Mouse (Mus musculus) MEL (cell line): ENCODE results near the gene Rps6kc1. TPM values are rescaled to one million over a fixed set of nuclear protein-coding genes. Genes with fewer than 3 reads are reported as not detected.

Experiments
- DNase-seq: peaks from one replicate; pipeline ENCODE4 v3.0.0; 2011; ENCODE audit warnings: low read depth, low spot score
- H3K27ac ChIP-seq: 2 replicates; pipeline ENCODE4 v1.5.1; 2012; ENCODE audit warnings: low read depth, mild to moderate bottlenecking, control low read depth, low read length, moderate library complexity; ENCODE audit not compliant: control insufficient read depth
- H3K27me3 ChIP-seq, 2 experiments: fragments of 150-350 bp in 1 of 2; sonication (generic) in 1 of 2; 2 replicates each; pipeline ENCODE4 v1.6.1; 2012; ENCODE audit warnings: low read length in 2 of 2, mild to moderate bottlenecking in 2 of 2, improper control_type of control experiment in 1 of 2, moderate library complexity in 1 of 2; ENCODE audit not compliant: insufficient read depth in 2 of 2, control insufficient read depth in 1 of 2
- H3K36me3 ChIP-seq, 2 experiments: 2 replicates each; pipeline ENCODE4 v1.6.1; 2012 to 2014; ENCODE audit warnings: low read length in 2 of 2, improper control_type of control experiment in 1 of 2, inconsistent platforms in 1 of 2, mild to moderate bottlenecking in 1 of 2; ENCODE audit not compliant: insufficient read depth in 2 of 2, control insufficient read depth in 1 of 2
- H3K4me1 ChIP-seq, 2 experiments: fragments of 150-350 bp in 1 of 2; sonication (generic) in 1 of 2; 2 replicates each; pipeline ENCODE4 v1.6.1; 2012; ENCODE audit warnings: low read length in 2 of 2, improper control_type of control experiment in 1 of 2, mild to moderate bottlenecking in 1 of 2; ENCODE audit not compliant: insufficient read depth in 2 of 2, control insufficient read depth in 1 of 2
- H3K4me3 ChIP-seq, 2 experiments: fragments of 150-350 bp in 1 of 2; sonication (generic) in 1 of 2; 2 replicates each; pipeline ENCODE4 v1.5.1; 2012; ENCODE audit warnings: low read depth in 2 of 2, low read length in 2 of 2, mild to moderate bottlenecking in 2 of 2, moderate library complexity in 2 of 2, control low read depth in 1 of 2, improper control_type of control experiment in 1 of 2; ENCODE audit not compliant: control insufficient read depth in 1 of 2, insufficient read depth in 1 of 2
- H3K79me2 ChIP-seq: 2 replicates; pipeline ENCODE4 v1.6.1; 2012; ENCODE audit warnings: mild to moderate bottlenecking, low read length, moderate library complexity; ENCODE audit not compliant: control insufficient read depth, poor library complexity, insufficient read depth
- H3K9ac ChIP-seq: 2 replicates; pipeline ENCODE4 v1.6.1; 2012; ENCODE audit warnings: low read depth, mild to moderate bottlenecking, control low read depth, low read length, moderate library complexity; ENCODE audit not compliant: control insufficient read depth, poor library complexity, severe bottlenecking
- H3K9me3 ChIP-seq: fragments of 150-350 bp; sonication (generic); replicated peaks from 2 replicates; pipeline ENCODE4 v1.6.1; 2012; ENCODE audit warnings: mild to moderate bottlenecking, low read length, improper control_type of control experiment, moderate library complexity; ENCODE audit not compliant: insufficient read depth
- BHLHE40 ChIP-seq: IDR thresholded peaks from 2 replicates; pipeline ENCODE4 v1.6.1; 2012; ENCODE audit warnings: low read depth, mild to moderate bottlenecking, inconsistent platforms, low read length, improper control_type of control experiment, borderline replicate concordance
- CHD2 ChIP-seq: IDR thresholded peaks from 2 replicates; pipeline ENCODE4 v1.6.1; 2011; ENCODE audit warnings: low read length, improper control_type of control experiment
- CTCF ChIP-seq, 3 experiments: IDR thresholded peaks in 2 of 3; conservative IDR thresholded peaks in 1 of 3; 2 replicates each; pipeline ENCODE4 v1.5.1; 2011 to 2012; ENCODE audit warnings: low read length in 3 of 3, low read depth in 2 of 3, mild to moderate bottlenecking in 2 of 3, improper control_type of control experiment in 1 of 3, inconsistent platforms in 1 of 3, mixed read lengths in 1 of 3, moderate library complexity in 1 of 3; ENCODE audit not compliant: control insufficient read depth in 1 of 3, insufficient read depth in 1 of 3, poor library complexity in 1 of 3, severe bottlenecking in 1 of 3
- E2F4 ChIP-seq: IDR thresholded peaks from 2 replicates; pipeline ENCODE4 v1.6.1; 2011; ENCODE audit warnings: low read depth, low read length, improper control_type of control experiment, borderline replicate concordance
- EP300 ChIP-seq, 2 experiments: IDR thresholded peaks; 2 replicates each; pipeline ENCODE4 v1.6.1; 2011; ENCODE audit warnings: improper control_type of control experiment in 2 of 2, low read length in 2 of 2, low read depth in 1 of 2, mild to moderate bottlenecking in 1 of 2
- ETS1 ChIP-seq: IDR thresholded peaks from 2 replicates; pipeline ENCODE4 v1.6.1; 2012; ENCODE audit warnings: low read depth, mild to moderate bottlenecking, inconsistent platforms, low read length, improper control_type of control experiment, moderate library complexity
- GABPA ChIP-seq: IDR thresholded peaks from 2 replicates; pipeline ENCODE4 v1.6.1; 2012; ENCODE audit warnings: low read depth, mild to moderate bottlenecking, inconsistent platforms, low read length, improper control_type of control experiment, moderate library complexity
- HCFC1 ChIP-seq: IDR thresholded peaks from 2 replicates; pipeline ENCODE4 v1.6.1; 2012; ENCODE audit warnings: low read depth, mild to moderate bottlenecking, inconsistent platforms, low read length, improper control_type of control experiment, moderate library complexity
- MAFK ChIP-seq: IDR thresholded peaks from 2 replicates; pipeline ENCODE4 v1.6.1; 2011; ENCODE audit warnings: low read depth, mild to moderate bottlenecking, low read length, improper control_type of control experiment, borderline replicate concordance
- MAZ ChIP-seq: IDR thresholded peaks from 2 replicates; pipeline ENCODE4 v1.6.1; 2012; ENCODE audit warnings: low read depth, mild to moderate bottlenecking, inconsistent platforms, low read length, improper control_type of control experiment
- MEF2A ChIP-seq: IDR thresholded peaks from 2 replicates; pipeline ENCODE4 v1.6.1; 2014; ENCODE audit warnings: low read depth, mild to moderate bottlenecking, inconsistent platforms, low read length, improper control_type of control experiment; ENCODE audit not compliant: poor library complexity, insufficient replicate concordance, severe bottlenecking; ENCODE audit errors: extremely low read depth
- MYB ChIP-seq: IDR thresholded peaks from 2 replicates; pipeline ENCODE4 v1.6.1; 2011; ENCODE audit warnings: mild to moderate bottlenecking, low read depth, low read length, improper control_type of control experiment
- MYC ChIP-seq: IDR thresholded peaks from 2 replicates; pipeline ENCODE4 v1.6.1; 2011; ENCODE audit warnings: low read depth, mild to moderate bottlenecking, low read length, improper control_type of control experiment, moderate library complexity
- NELFE ChIP-seq: IDR thresholded peaks from 2 replicates; pipeline ENCODE4 v1.6.1; 2011; ENCODE audit warnings: low read depth, low read length, improper control_type of control experiment
- NRF1 ChIP-seq: IDR thresholded peaks from 2 replicates; pipeline ENCODE4 v1.6.1; 2014; ENCODE audit warnings: low read depth, mild to moderate bottlenecking, inconsistent platforms, low read length, improper control_type of control experiment, moderate library complexity; ENCODE audit not compliant: poor library complexity, insufficient read depth, severe bottlenecking
- POLR2AphosphoS2 ChIP-seq: IDR thresholded peaks from 2 replicates; pipeline ENCODE4 v1.6.1; 2011; ENCODE audit warnings: low read length, improper control_type of control experiment
- RAD21 ChIP-seq: IDR thresholded peaks from 2 replicates; pipeline ENCODE4 v1.6.1; 2011; ENCODE audit warnings: mild to moderate bottlenecking, low read depth, low read length, improper control_type of control experiment
- RCOR1 ChIP-seq: IDR thresholded peaks from 2 replicates; pipeline ENCODE4 v1.6.1; 2012; ENCODE audit warnings: low read depth, mild to moderate bottlenecking, inconsistent platforms, low read length, improper control_type of control experiment
- TAL1 ChIP-seq: IDR thresholded peaks from 2 replicates; pipeline ENCODE4 v1.6.1; 2012; ENCODE audit warnings: mild to moderate bottlenecking, inconsistent platforms, low read length, moderate library complexity, mixed read lengths
- TBP ChIP-seq: IDR thresholded peaks from 2 replicates; pipeline ENCODE4 v1.8.0; 2011; ENCODE audit warnings: low read depth, low read length, improper control_type of control experiment
- TCF12 ChIP-seq: IDR thresholded peaks from 2 replicates; pipeline ENCODE4 v1.6.1; 2014; ENCODE audit warnings: low read depth, mild to moderate bottlenecking, inconsistent platforms, low read length, improper control_type of control experiment, moderate library complexity
- UBTF ChIP-seq: IDR thresholded peaks from 2 replicates; pipeline ENCODE4 v1.6.1; 2012; ENCODE audit warnings: low read depth, mild to moderate bottlenecking, inconsistent platforms, low read length, improper control_type of control experiment, moderate library complexity, borderline replicate concordance; ENCODE audit not compliant: insufficient read depth
- USF1 ChIP-seq: IDR thresholded peaks from 2 replicates; pipeline ENCODE4 v1.6.1; 2014; ENCODE audit warnings: low read depth, mild to moderate bottlenecking, inconsistent platforms, low read length, improper control_type of control experiment, moderate library complexity
- ZKSCAN1 ChIP-seq: IDR thresholded peaks from 2 replicates; pipeline ENCODE4 v1.6.1; 2012; ENCODE audit warnings: low read depth, mild to moderate bottlenecking, inconsistent platforms, low read length, improper control_type of control experiment, moderate library complexity
- ZMIZ1 ChIP-seq: IDR thresholded peaks from 2 replicates; pipeline ENCODE4 v1.6.1; 2012; ENCODE audit warnings: low read depth, mild to moderate bottlenecking, inconsistent platforms, low read length, improper control_type of control experiment, moderate library complexity
- polyA plus RNA-seq, 2 experiments: library from polyadenylated mRNA; stranded (reverse) in 1 of 2; unstranded in 1 of 2; fragments of >175 nt in 1 of 2; fragments of >200 nt in 1 of 2; gene quantifications; 2 replicates each; pipeline versions ENCODE4 v1.2.1 to v1.2.4; 2012; ENCODE audit warnings: low replicate concordance in 2 of 2, low read depth in 1 of 2; ENCODE audit not compliant: insufficient read length in 2 of 2, insufficient read depth in 1 of 2, missing spikeins in 1 of 2
- total RNA-seq: library from RNA; depleted of rRNA; stranded (reverse); fragments of 300-350 nt; gene quantifications from 2 replicates; pipeline ENCODE4 v1.2.3, GENCODE M21; 2012

The Rps6kc1 gene
- total and polyA plus RNA-seq, 3 experiments, result 26.2 to 26.5 TPM; not detected in 1

GRCm38 (mm10) chr1:190844356-190844755, 67.2 kb downstream of the Rps6kc1 start:
- TF ChIP-seq GABPA (no peak), MAZ (no peak), CHD2 (no peak), NELFE (no peak), RAD21 (no peak), TBP (no peak), MEF2A (no peak), USF1 (no peak)
- TF ChIP-seq, all 39 proteins: peak for 0
- H3K79me2 ChIP-seq, result no peaks in the 10 kb centered on the region
- no peak for DNase-seq
- no peaks in the 10 kb centered on the region for H3K27me3 ChIP-seq
- H3K9ac ChIP-seq, result no peak overlapping the region
- no peak overlapping the region for H3K27ac ChIP-seq
- H3K4me1 ChIP-seq, result no peaks in the 10 kb centered on the region
- H3K9me3 ChIP-seq, result no peaks in the 10 kb centered on the region
- peaks cover 0 to 1% of the 10 kb centered on the region in 2 experiments; a peak in 1 of 4 replicates for H3K36me3 ChIP-seq
- no peak overlapping the region for H3K4me3 ChIP-seq

- DNase-seq, result no peak
These were observed 75.5 kb downstream of the Rps6kc1 start for GRCm38 (mm10) chr1:190836046-190836445.

More at GRCm38 (mm10) chr1:190836046-190836445, 75.5 kb downstream of the Rps6kc1 start:
- no peaks in the 10 kb centered on the region for H3K27me3 ChIP-seq
- no peak overlapping the region for H3K27ac ChIP-seq
- H3K36me3 ChIP-seq, result 0 out of 4 replicates have a peak, but pooled peaks cover 0 to 2% of the 10 kb centered on the region in 2 experiments
- no peaks in the 10 kb centered on the region for H3K4me1 ChIP-seq
- H3K4me3 ChIP-seq, result no peak overlapping the region
- TF ChIP-seq MAZ (no peak), MYC (no peak), E2F4 (no peak), NRF1 (no peak), MYB (no peak), RCOR1 (no peak), EP300 (IDR thresholded peaks at IDR 0.05; ENCODE audit: low read depth in 1 of 2, low read length in 2 of 2) (no peak), ZKSCAN1 (no peak), POLR2AphosphoS2 (no peak), BHLHE40 (no peak), MEF2A (no peak), MAFK (no peak), GABPA (no peak), TAL1 (no peak), CTCF (IDR thresholded peaks at IDR 0.05 in 2 of 3, conservative IDR thresholded peaks at IDR 0.05 in 1 of 3; ENCODE audit: control insufficient read depth in 1 of 3, insufficient read depth in 1 of 3, low read depth in 2 of 3, low read length in 3 of 3, poor library complexity in 1 of 3, severe bottlenecking in 1 of 3) (no peak), ZMIZ1 (no peak), HCFC1 (no peak), TCF12 (no peak), ETS1 (no peak), UBTF (no peak)
- TF ChIP-seq, all 39 proteins: peak for 0
- no peak overlapping the region for H3K9ac ChIP-seq
- no peaks in the 10 kb centered on the region for H3K9me3 ChIP-seq
- no peaks in the 10 kb centered on the region for H3K79me2 ChIP-seq
